Mouse (Mus musculus): ENCODE measurements at regions not wholly inside any gene's neighbourhood (a gene's known extent, or its start where the extent isn't known, plus 50 kb on each side); places are given as distances from the start of the nearest gene placed in this dataset.

DNA sequence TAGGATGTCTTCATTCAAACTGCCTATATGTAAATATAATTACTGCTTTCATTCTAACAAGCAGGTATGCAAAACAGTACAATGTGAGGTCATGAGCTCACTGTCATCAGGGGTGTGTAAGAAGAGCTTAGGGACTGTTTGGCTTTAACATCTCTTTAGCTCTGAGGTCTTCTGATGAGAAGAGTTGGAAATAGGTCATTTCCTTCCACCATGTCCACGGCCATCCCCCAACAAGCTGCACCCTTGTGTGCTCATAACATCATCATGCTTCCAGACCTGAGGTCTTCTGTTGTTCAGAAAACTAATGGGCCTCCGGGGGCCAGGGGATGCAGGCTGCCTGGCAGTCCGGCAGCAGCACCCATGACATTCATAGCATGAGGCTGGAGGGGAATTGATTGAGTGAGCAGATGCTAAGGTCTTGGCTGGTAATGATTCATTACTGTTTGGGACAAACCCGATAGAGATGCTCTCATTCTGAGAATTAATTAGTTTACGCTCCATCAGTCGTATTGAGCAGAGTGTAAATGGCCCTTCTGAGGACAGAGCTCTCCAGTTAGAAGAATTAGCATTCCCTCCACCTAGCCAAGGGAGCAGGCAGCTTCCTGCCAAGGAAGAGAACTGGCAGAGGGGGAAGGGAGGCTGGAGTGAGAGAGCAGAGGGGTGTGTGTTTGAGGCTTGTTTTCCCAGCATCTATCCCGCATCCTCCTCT is 64.0 kb downstream of the Rps24 start:
- no peak for DNase-seq

DNA sequence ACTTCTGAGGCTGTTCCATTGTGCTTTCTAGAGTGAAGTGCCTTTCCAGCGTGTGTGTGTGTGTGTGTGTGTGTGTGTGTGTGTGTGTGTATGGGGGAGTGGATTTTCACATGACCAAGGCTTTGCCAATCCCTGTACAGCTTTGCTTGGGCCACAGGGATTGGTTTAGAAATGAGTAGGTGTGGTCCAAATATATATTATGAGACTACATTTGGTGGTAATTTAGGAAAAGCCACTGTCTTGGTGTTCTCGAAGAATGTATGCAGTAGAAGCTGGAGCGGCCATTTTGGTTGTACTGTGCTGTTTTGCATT is 64.5 kb downstream of the Rps24 start:
- no peak for DNase-seq

DNA sequence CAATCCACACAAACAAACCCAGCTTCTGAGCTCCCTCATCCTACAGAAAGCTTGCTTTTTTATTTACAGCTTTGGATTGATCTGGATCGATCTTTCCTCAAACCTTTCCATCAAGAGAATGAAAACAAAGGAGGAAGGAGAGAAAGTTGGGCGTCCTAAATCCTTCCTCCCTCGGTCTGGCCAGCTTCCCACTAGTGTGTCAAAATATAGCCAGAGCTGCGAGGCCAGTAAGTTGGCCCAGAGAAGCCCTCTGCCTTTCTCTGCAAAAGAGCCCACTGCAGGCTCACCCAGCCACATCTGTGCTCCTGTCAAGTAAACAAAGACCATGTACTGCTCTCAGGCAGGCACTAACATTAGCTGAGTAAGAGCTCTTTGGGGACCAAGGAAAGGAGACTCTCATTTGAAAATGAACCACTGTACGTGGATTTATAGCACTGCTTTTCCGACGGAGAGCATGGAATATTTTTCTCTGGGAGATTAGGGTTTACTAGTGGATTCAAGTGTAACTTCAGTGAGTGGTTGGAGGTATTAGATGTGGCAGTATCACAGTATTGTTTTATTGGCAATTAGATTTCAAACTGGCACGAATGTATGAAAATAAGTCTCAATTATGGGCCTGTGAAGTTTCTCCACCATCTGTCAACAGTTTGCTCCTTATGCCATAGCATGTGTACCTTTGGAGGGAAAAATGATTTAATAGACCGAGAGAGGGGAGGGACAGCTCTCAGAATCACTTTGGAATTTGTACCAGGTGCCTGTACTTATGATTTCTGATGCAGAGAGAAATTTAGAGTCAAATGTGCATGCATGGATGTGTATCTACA is 78.1 kb downstream of the Rps24 start:
- no peak for DNase-seq

GRCm38 (mm10) chr14:24565718-24566322 is 78.9 kb downstream of the Rps24 start:
- no peak for DNase-seq

GRCm38 (mm10) chr14:24575111-24575510 is 88.2 kb downstream of the Rps24 start:
- DNase-seq, result no peak

- peak; percentile 98 for DNase-seq
Measured at GRCm38 (mm10) chr14:24578535-24579111, 91.7 kb downstream of the Rps24 start.

- peak; percentile 74 for DNase-seq
Measured at GRCm38 (mm10) chr14:24579153-24579795, 92.3 kb downstream of the Rps24 start.

DNA sequence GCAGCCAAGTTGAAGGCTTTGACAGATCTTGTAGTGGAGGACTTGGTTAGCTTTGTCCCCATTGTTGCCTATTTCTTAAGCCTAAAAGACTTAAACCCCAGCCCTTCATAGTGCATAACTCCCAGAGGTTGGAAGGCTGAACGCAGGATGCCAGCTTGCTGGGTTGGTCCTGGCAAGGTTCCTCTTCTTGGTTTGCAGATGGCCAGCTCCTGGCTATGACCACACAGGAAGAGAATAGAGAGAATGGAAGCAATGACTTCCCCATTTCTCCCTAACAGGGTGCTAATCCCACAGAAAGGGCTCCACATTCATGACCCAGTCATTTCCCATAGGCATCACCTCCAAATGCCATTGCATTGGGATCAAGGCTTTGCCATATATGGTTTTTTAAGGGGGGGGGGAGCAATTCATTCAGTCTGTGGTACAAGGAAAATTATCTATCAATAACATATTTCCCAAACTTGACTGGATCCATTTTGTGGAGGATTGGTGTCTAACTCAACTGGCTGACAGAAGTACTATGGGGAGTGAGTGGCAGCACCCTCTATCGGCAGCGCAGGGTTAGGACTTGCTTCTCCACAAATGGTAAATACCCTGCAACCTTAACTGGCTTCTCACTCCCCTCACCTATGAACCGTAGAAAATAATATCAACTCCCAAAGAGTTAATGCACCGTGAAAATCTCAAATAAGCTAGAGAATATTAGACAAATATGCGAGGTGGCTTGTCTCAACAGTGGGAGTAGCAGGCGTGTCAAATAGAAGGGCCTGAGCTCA is 99.4 kb downstream of the Rps24 start:
- DNase-seq, result no peak

GRCm38 (mm10) chr14:24586982-24587672 is 100.2 kb downstream of the Rps24 start:
- DNase-seq, result no peak

DNA sequence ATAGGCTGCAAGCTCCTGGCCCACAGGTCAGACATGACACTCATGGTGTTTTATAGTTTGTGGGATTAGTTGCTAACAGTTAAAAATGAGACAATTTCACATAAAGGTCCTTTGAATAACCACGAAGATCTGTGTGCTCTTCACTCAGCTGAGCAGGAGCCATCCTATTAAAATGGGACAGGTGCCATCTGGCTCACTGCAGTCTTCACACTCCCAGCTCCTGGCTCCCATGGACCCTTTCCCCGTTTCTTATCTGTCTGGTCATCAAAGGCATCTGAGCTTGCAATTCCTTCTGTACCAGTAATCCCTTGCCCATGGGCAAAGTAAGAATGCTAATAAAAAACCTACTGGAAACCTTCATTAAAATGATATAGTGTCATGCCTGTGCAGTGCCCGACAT is 101.1 kb downstream of the Rps24 start:
- no peak for DNase-seq

DNA sequence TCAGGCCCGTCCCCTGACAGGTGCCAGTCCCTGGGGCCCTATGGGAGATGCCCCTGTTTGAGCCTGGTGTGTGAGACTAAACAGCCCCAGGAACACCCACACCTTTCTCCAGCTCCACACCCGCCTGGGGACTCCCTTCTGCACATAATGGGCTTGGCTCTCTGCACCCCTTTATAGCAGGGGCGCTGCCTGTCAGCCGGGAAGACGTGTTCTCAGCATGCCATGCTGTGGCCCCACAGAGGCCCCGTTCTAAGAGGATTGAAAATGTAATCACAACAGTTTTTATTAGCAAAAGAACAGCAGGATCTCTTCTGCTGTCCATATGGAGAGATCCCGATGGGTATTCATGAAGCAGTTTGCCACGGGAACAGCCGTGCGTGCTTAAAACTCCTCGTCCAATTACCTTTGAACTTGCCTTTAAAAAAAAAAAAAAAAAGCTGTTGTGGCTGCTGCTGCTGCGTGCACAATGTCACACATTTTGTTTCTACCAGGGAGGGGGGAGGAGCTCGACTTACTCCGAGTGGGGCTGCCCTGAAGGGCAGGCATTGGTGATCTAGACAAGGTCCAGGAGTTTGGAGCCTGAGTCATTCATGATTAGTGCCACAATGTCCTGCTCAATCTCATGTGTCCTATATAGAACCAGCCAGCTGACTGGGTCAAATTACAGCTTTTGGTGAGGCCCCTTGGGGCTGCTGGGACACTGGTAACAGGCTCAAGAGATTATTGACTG is 119.7 kb downstream of the Rps24 start:
- DNase-seq, result no peak

GRCm38 (mm10) chr14:24608356-24608755 is 121.4 kb downstream of the Rps24 start:
- DNase-seq, result peak; percentile 90

DNA sequence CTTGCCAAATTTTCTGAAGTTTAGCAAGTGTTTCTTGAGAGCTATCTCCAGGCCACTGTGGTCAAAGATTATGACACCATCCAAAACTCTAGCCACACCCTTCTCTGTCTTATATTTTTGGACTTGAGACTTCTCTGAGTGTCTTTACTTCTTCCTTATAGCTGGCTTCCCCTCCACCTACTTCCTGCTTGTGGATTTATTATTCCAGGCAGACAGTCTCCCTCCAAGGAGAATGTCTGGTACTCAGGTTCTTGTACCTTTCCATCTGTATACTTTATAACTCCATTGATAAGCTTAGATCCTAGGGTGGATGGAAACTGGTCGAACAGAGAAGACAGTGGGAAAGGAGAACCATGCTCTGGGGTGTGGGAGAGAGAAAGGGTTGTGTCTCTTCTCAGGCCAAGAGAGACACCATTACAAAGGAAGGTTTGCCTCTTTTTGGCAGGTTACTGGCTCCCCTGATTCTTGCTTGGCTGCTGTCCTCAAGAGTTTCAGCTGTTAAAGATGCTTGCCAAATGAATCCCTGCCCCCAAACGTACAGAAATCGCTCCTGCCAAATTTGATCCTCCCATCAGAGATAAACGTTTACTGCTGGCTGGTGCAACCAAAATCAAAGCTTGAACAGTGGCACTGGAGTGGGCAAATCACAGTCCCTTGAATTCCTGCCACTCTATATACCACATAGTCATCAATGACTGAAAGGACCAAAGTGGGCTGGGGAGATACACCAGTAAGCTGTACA is 125.5 kb downstream of the Rps24 start:
- peak; percentile 85 for DNase-seq

- DNase-seq, result no peak
Measured at GRCm38 (mm10) chr14:24615776-24616175, 128.9 kb downstream of the Rps24 start.

GRCm38 (mm10) chr14:24616306-24617125 is 129.6 kb downstream of the Rps24 start:
- no peak for DNase-seq

- DNase-seq, result no peak
Measured at GRCm38 (mm10) chr14:24617126-24617375, 130.1 kb downstream of the Rps24 start.

- DNase-seq, result no peak
Measured at GRCm38 (mm10) chr14:24617393-24617861, 130.5 kb downstream of the Rps24 start.

- no peak for DNase-seq
Measured at GRCm38 (mm10) chr14:24618226-24619038, 131.5 kb downstream of the Rps24 start.

DNA sequence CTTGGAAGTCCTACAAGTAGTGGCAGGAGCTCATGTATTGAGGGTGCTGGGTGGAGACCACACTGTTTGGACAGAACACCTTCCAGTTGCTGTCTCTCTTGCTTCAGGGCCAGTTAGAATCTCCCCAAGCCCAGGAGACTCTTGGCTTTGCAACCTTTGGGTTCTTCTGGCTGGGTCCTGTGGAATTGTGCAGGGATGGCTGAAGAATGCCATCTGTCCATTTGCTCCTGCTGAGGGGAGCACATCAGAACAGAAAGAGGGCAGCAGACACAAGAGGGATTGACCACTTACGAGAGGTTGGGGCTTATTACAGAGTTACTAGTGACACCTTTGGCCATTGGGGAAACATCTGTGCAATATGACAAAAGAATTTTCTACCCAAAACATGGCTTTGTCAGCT is 145.1 kb downstream of the Rps24 start:
- DNase-seq, result peak; percentile 69
